Mouse (Mus musculus): Measurements from ENCODE around the gene Osbpl3. TPM values are rescaled to one million over a fixed set of nuclear protein-coding genes. Genes with fewer than 3 reads are reported as not detected.
A peak's percentile ranks its signal among the peaks of the same experiment; 100 is the strongest.

Osbpl3 gene
- not detected in 2 replicates for polyA plus RNA-seq (2012; ENCODE audit: insufficient read depth, insufficient read length, low replicate concordance, missing spikeins)

- TF ChIP-seq POLR2A (IDR thresholded peaks at IDR 0.05; ENCODE audit: insufficient read depth, low read depth, low read length) (peak; percentile 43; the same call in 1 of the 2 replicates), CTCF (IDR thresholded peaks at IDR 0.05; ENCODE audit: insufficient read depth, low read depth, low read length) (peak; percentile 34; the same call in 1 of the 2 replicates)
- WGBS, result under 1% methylated on average over 45 of the region's 45 CpGs
- H3K27ac ChIP-seq (ENCODE audit: insufficient read depth, low read depth, low read length), result peak within 1 kb of the TSS; percentile 72
- H3K4me1 ChIP-seq (ENCODE audit: control insufficient read depth, insufficient read depth, low read length), result peaks cover 13% of the 10 kb centered on the region
- H3K4me3 ChIP-seq (ENCODE audit: insufficient read depth, low read depth, low read length), result peak within 1 kb of the TSS; percentile 73
Measured at GRCm38 (mm10) chr6:50455829-50456469, at the start of gene Osbpl3. Gene Osbpl3 (minus strand): TSS chr6:50456201.

- Histone ChIP-seq H3K4me1 (ENCODE audit: control insufficient read depth, insufficient read depth, low read length) (no peaks in the 10 kb centered on the region), H3K27ac (ENCODE audit: insufficient read depth, low read depth, low read length) (no peak overlapping the region), H3K4me3 (ENCODE audit: insufficient read depth, low read depth, low read length) (no peak overlapping the region)
- 94% methylated on average over 5 of the region's 5 CpGs for WGBS
- TF ChIP-seq CTCF (IDR thresholded peaks at IDR 0.05; ENCODE audit: insufficient read depth, low read depth, low read length), result no peak
- TF ChIP-seq POLR2A (IDR thresholded peaks at IDR 0.05; ENCODE audit: insufficient read depth, low read depth, low read length), result no peak
Measured at GRCm38 (mm10) chr6:50505531-50505930, 49.5 kb upstream of the Osbpl3 start.

- no peaks in the 10 kb centered on the region for H3K4me1 ChIP-seq (ENCODE audit: control insufficient read depth, insufficient read depth, low read length)
Measured at GRCm38 (mm10) chr6:50504711-50505110, 48.7 kb upstream of the Osbpl3 start.

GRCm38 (mm10) chr6:50503779-50504178 lies 47.8 kb upstream of the Osbpl3 start:
- no peak for TF ChIP-seq CTCF (IDR thresholded peaks at IDR 0.05; ENCODE audit: insufficient read depth, low read depth, low read length)
- no peak for TF ChIP-seq POLR2A (IDR thresholded peaks at IDR 0.05; ENCODE audit: insufficient read depth, low read depth, low read length)
- no peak overlapping the region for H3K4me3 ChIP-seq (ENCODE audit: insufficient read depth, low read depth, low read length)

More at GRCm38 (mm10) chr6:50504711-50505110, 48.7 kb upstream of the Osbpl3 start:
- TF ChIP-seq CTCF (IDR thresholded peaks at IDR 0.05; ENCODE audit: insufficient read depth, low read depth, low read length), result no peak
- WGBS, result 81% methylated on average over 5 of the region's 5 CpGs
- no peak overlapping the region for H3K4me3 ChIP-seq (ENCODE audit: insufficient read depth, low read depth, low read length)
- no peak overlapping the region for H3K27ac ChIP-seq (ENCODE audit: insufficient read depth, low read depth, low read length)

GRCm38 (mm10) chr6:50503031-50503430 lies 47.0 kb upstream of the Osbpl3 start:
- Histone ChIP-seq H3K4me1 (ENCODE audit: control insufficient read depth, insufficient read depth, low read length) (no peaks in the 10 kb centered on the region), H3K4me3 (ENCODE audit: insufficient read depth, low read depth, low read length) (no peak overlapping the region), H3K27ac (ENCODE audit: insufficient read depth, low read depth, low read length) (no peak overlapping the region)
- no peak for TF ChIP-seq POLR2A (IDR thresholded peaks at IDR 0.05; ENCODE audit: insufficient read depth, low read depth, low read length)
- no peak for TF ChIP-seq CTCF (IDR thresholded peaks at IDR 0.05; ENCODE audit: insufficient read depth, low read depth, low read length)
- WGBS, result 59% methylated on average over 4 of the region's 4 CpGs

More at GRCm38 (mm10) chr6:50503779-50504178, 47.8 kb upstream of the Osbpl3 start:
- WGBS, result 26% methylated on average over 8 of the region's 8 CpGs
- no peaks in the 10 kb centered on the region for H3K4me1 ChIP-seq (ENCODE audit: control insufficient read depth, insufficient read depth, low read length)
- no peak overlapping the region for H3K27ac ChIP-seq (ENCODE audit: insufficient read depth, low read depth, low read length)

- H3K4me3 ChIP-seq (ENCODE audit: insufficient read depth, low read depth, low read length), result no peak overlapping the region
- WGBS, result 90% methylated on average over 2 of the region's 2 CpGs
- TF ChIP-seq POLR2A (IDR thresholded peaks at IDR 0.05; ENCODE audit: insufficient read depth, low read depth, low read length) (no peak), CTCF (IDR thresholded peaks at IDR 0.05; ENCODE audit: insufficient read depth, low read depth, low read length) (no peak)
- no peaks in the 10 kb centered on the region for H3K4me1 ChIP-seq (ENCODE audit: control insufficient read depth, insufficient read depth, low read length)
- no peak overlapping the region for H3K27ac ChIP-seq (ENCODE audit: insufficient read depth, low read depth, low read length)
Measured at GRCm38 (mm10) chr6:50498346-50498745, 42.3 kb upstream of the Osbpl3 start.

GRCm38 (mm10) chr6:50490519-50490918 lies 34.5 kb upstream of the Osbpl3 start:
- Histone ChIP-seq H3K4me1 (ENCODE audit: control insufficient read depth, insufficient read depth, low read length) (peaks cover 3% of the 10 kb centered on the region), H3K4me3 (ENCODE audit: insufficient read depth, low read depth, low read length) (no peak overlapping the region), H3K27ac (ENCODE audit: insufficient read depth, low read depth, low read length) (no peak overlapping the region)
- TF ChIP-seq POLR2A (IDR thresholded peaks at IDR 0.05; ENCODE audit: insufficient read depth, low read depth, low read length), result no peak
- no peak for TF ChIP-seq CTCF (IDR thresholded peaks at IDR 0.05; ENCODE audit: insufficient read depth, low read depth, low read length)
- 43% methylated on average over 2 of the region's 2 CpGs for WGBS

- H3K4me3 ChIP-seq (ENCODE audit: insufficient read depth, low read depth, low read length), result no peak overlapping the region
- WGBS, result 42% methylated on average over 9 of the region's 9 CpGs
Measured at GRCm38 (mm10) chr6:50489380-50489779, 33.4 kb upstream of the Osbpl3 start.

GRCm38 (mm10) chr6:50486035-50486902 lies 30.3 kb upstream of the Osbpl3 start:
- TF ChIP-seq CTCF (IDR thresholded peaks at IDR 0.05; ENCODE audit: insufficient read depth, low read depth, low read length) (no peak), POLR2A (IDR thresholded peaks at IDR 0.05; ENCODE audit: insufficient read depth, low read depth, low read length) (no peak)
- Histone ChIP-seq H3K27ac (ENCODE audit: insufficient read depth, low read depth, low read length) (no peak overlapping the region), H3K4me3 (ENCODE audit: insufficient read depth, low read depth, low read length) (no peak overlapping the region), H3K4me1 (ENCODE audit: control insufficient read depth, insufficient read depth, low read length) (peaks cover 3% of the 10 kb centered on the region)
- WGBS, result 82% methylated on average over 11 of the region's 11 CpGs

More at GRCm38 (mm10) chr6:50489380-50489779, 33.4 kb upstream of the Osbpl3 start:
- no peak for TF ChIP-seq CTCF (IDR thresholded peaks at IDR 0.05; ENCODE audit: insufficient read depth, low read depth, low read length)
- TF ChIP-seq POLR2A (IDR thresholded peaks at IDR 0.05; ENCODE audit: insufficient read depth, low read depth, low read length), result no peak
- no peak overlapping the region for H3K27ac ChIP-seq (ENCODE audit: insufficient read depth, low read depth, low read length)
- peaks cover 3% of the 10 kb centered on the region for H3K4me1 ChIP-seq (ENCODE audit: control insufficient read depth, insufficient read depth, low read length)

All from olfactory bulb, adult 2 months (tissue).